Mouse (Mus musculus) embryonic facial prominence, embryonic 12.5 days (tissue): ENCODE measurements around the gene Hps5. TPM values are rescaled to one million over a fixed set of nuclear protein-coding genes. Genes with fewer than 3 reads are reported as not detected.

ENCODE experiments used
- ATAC-seq: fragments of 200-750 bp; cut with Nextera tagmentation; 2 replicates; pipeline ENCODE4 v1.8.0; 2017; ENCODE audit not compliant: insufficient number of reproducible peaks, insufficient read depth, low FRiP score, low TSS enrichment
- H3K27ac ChIP-seq: fragments of 300-500 bp; sonication (generic); 2 replicates; pipeline ENCODE4 v1.5.1; 2016; ENCODE audit warnings: mild to moderate bottlenecking
- H3K27me3 ChIP-seq: fragments of 300-500 bp; sonication (generic); 2 replicates; pipeline ENCODE4 v1.6.1; 2016; ENCODE audit warnings: mild to moderate bottlenecking, moderate library complexity
- H3K36me3 ChIP-seq: fragments of 300-500 bp; sonication (generic); 2 replicates; pipeline ENCODE4 v1.6.1; 2016; ENCODE audit warnings: mild to moderate bottlenecking
- H3K4me1 ChIP-seq: fragments of 300-500 bp; sonication (generic); 2 replicates; pipeline ENCODE4 v1.6.1; 2016
- H3K4me2 ChIP-seq: fragments of 300-500 bp; sonication (generic); replicated peaks from 2 replicates; pipeline ENCODE4 v1.6.1; 2016; ENCODE audit warnings: mild to moderate bottlenecking, moderate library complexity
- H3K4me3 ChIP-seq: fragments of 300-500 bp; sonication (generic); 2 replicates; pipeline ENCODE4 v1.5.1; 2016; ENCODE audit warnings: mild to moderate bottlenecking
- H3K9ac ChIP-seq: fragments of 300-500 bp; sonication (generic); 2 replicates; pipeline ENCODE4 v1.6.1; 2016; ENCODE audit warnings: mild to moderate bottlenecking, moderate library complexity
- H3K9me3 ChIP-seq: fragments of 300-500 bp; sonication (generic); 2 replicates; pipeline ENCODE4 v1.6.1; 2016; ENCODE audit warnings: mild to moderate bottlenecking, moderate library complexity
- WGBS: fragments of 180-500 bp; shearing (Covaris S2); methylation state at CpG from one replicate; pipeline ENCODE4 v1.1.7; 2016; 5-methylcytosine and 5-hydroxymethylcytosine counted together
- polyA plus RNA-seq: library from polyadenylated mRNA; unstranded; fragments of >200 nt; fragmentation: Nextera tagmentation; extraction: Ambion mirVana; gene quantifications from 2 replicates; pipeline ENCODE4 v1.2.1, GENCODE M21; 2016

The Hps5 gene
- polyA plus RNA-seq = 26.9 and 29.5 TPM in 2 replicates

- H3K27me3 ChIP-seq = no peaks in the 10 kb centered on the region
- peak; percentile 97 for ATAC-seq
- H3K9ac ChIP-seq = peak within 1 kb of the TSS; percentile 84
- peak within 1 kb of the TSS; percentile 86 for H3K27ac ChIP-seq
- peak within 1 kb of the TSS; percentile 93 for H3K4me3 ChIP-seq
- H3K36me3 ChIP-seq = peaks cover 7% of the 10 kb centered on the region
- peaks cover 17% of the 10 kb centered on the region for H3K4me1 ChIP-seq
- H3K4me2 ChIP-seq = peak within 1 kb of the TSS; percentile 83
- no peaks in the 10 kb centered on the region for H3K9me3 ChIP-seq
- WGBS = under 1% methylated on average over 75 of the region's 75 CpGs
Observed at GRCm38 (mm10) chr7:46795287-46796205, at the start of gene Hps5, which contains the start of gene Gtf2h1. Gene Hps5 (minus strand): TSS chr7:46796064. Gene Gtf2h1 (plus strand): TSS chr7:46796103.

DNA sequence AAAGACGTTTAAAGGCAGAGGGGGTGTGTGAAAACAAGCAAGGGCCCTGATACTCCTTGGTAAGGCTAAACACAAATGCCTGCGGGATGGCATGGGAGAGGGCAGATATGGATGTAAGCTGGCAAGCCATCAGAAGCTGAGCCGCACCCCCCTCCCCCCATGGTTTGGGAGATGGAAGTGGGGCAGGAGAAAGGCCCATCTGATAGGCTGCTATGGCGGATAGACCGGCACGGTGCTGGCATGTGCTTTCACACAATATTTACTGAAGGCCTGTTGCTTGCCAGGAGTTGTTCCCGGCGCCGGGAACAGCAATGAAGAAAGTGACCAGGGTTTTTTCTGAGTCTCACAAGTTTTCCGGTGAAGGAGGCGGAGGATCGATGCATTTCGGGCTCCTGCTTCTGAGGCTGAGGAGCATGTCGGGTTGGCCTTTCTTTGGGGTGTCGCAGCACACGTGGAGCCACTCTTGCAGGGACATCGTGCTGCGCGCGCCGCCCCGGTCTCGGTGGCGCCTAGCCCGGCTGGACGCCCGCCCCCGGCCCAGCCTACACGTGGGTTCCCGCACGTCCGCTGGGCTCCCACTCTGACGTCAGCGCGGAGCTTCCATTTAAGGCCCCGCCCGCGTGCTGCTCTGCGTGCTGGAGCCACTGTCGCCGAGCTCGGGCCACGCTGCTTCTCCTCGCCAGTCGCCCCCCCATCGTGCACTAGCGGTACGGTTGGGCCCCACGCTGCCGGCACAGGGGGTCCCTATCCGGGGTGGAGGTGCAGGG lies 49.5 kb upstream of the Hps5 start:
- 0 out of 2 replicates have a peak, but pooled peaks cover 6% of the 10 kb centered on the region for H3K27me3 ChIP-seq
- WGBS = under 1% methylated on average over 51 of the region's 51 CpGs
- H3K36me3 ChIP-seq = peaks cover 23% of the 10 kb centered on the region
- peak overlapping the region; percentile 83 for H3K4me3 ChIP-seq
- ATAC-seq = peak; percentile 85
- no peaks in the 10 kb centered on the region for H3K9me3 ChIP-seq
- peak overlapping the region; percentile 96 for H3K27ac ChIP-seq
- H3K4me2 ChIP-seq = peak overlapping the region; percentile 86
- peak overlapping the region; percentile 85 for H3K9ac ChIP-seq
- peaks cover 12% of the 10 kb centered on the region for H3K4me1 ChIP-seq

DNA sequence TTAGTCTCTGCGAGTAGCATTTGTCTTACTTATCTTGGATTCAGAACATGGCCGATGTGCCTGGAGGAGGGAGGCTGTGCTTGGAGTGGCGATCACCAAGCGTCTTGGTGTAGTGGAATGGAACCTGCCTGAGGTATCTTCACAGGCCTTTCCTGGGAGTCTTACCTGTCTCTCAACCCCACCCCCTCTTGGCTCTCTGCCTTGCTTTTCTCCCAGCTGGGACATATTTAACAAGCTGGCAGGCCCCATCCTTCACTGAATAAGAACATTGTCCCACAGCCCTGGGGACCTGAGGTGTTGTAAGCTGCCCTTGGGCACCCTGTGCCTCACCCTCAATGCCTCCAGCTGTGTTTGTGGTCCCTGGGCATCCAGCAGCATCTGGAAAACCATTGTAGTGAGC lies 47.7 kb upstream of the Hps5 start:
- H3K27me3 ChIP-seq = 0 out of 2 replicates have a peak, but pooled peaks cover 6% of the 10 kb centered on the region
- ATAC-seq = no peak
- no peaks in the 10 kb centered on the region for H3K9me3 ChIP-seq
- 86% methylated on average over 4 of the region's 4 CpGs for WGBS
- peaks cover 5% of the 10 kb centered on the region for H3K36me3 ChIP-seq
- no peak overlapping the region for H3K27ac ChIP-seq
- H3K4me1 ChIP-seq = peaks cover 23% of the 10 kb centered on the region
- no peak overlapping the region for H3K4me2 ChIP-seq
- H3K4me3 ChIP-seq = no peak overlapping the region
- no peak overlapping the region for H3K9ac ChIP-seq

GRCm38 (mm10) chr7:46842278-46842677 lies 46.4 kb upstream of the Hps5 start:
- no peak overlapping the region for H3K4me2 ChIP-seq
- no peak overlapping the region for H3K27ac ChIP-seq
- no peak for ATAC-seq
- 0 out of 2 replicates have a peak, but pooled peaks cover 6% of the 10 kb centered on the region for H3K27me3 ChIP-seq
- peaks cover 32% of the 10 kb centered on the region for H3K4me1 ChIP-seq
- whole genome bisulfite sequencing = 24% methylated on average over 5 of the region's 5 CpGs
- no peaks in the 10 kb centered on the region for H3K36me3 ChIP-seq
- H3K4me3 ChIP-seq = no peak overlapping the region
- no peaks in the 10 kb centered on the region for H3K9me3 ChIP-seq
- no peak overlapping the region for H3K9ac ChIP-seq

GRCm38 (mm10) chr7:46840787-46841525 lies 45.1 kb upstream of the Hps5 start, which contains the start of gene Ldha:
Gene Ldha (plus strand): TSS chr7:46841475.
- Histone ChIP-seq H3K4me3 (no peak within 1 kb of the TSS), H3K36me3 (no peaks in the 10 kb centered on the region), H3K27me3 (0 out of 2 replicates have a peak, but pooled peaks cover 6% of the 10 kb centered on the region), H3K9ac (no peak within 1 kb of the TSS), H3K27ac (no peak within 1 kb of the TSS), H3K4me2 (no peak within 1 kb of the TSS), H3K4me1 (peaks cover 26% of the 10 kb centered on the region), H3K9me3 (no peaks in the 10 kb centered on the region)
- 22% methylated on average over 6 of the region's 6 CpGs for WGBS
- ATAC-seq = no peak

DNA sequence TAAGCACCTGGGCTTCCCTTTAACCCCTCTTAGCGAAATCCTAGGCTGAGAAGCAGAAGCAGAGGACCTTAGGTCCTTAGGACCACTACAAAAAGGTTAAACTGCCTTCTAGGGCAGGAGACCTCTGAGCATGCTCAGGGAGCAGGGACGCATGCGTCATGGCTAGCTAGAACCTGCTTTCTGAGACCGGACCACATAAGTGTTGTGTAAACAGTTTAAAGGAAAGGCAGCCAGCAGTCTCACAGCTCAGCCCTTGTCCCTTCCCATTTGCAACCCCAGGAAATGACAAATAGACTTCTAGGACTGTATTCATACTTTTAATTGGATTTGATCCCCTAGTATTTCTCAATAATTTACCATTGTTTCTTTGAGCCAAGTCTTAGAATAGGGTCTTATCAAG lies 44.5 kb upstream of the Hps5 start:
- Histone ChIP-seq H3K4me1 (peaks cover 26% of the 10 kb centered on the region), H3K9me3 (no peaks in the 10 kb centered on the region), H3K27me3 (0 out of 2 replicates have a peak, but pooled peaks cover 6% of the 10 kb centered on the region), H3K4me3 (no peak overlapping the region), H3K4me2 (no peak overlapping the region), H3K27ac (no peak overlapping the region), H3K9ac (no peak overlapping the region), H3K36me3 (no peaks in the 10 kb centered on the region)
- WGBS = 46% methylated on average over 4 of the region's 4 CpGs
- ATAC-seq = no peak

- Histone ChIP-seq H3K9me3 (no peaks in the 10 kb centered on the region), H3K9ac (no peak overlapping the region), H3K27me3 (0 out of 2 replicates have a peak, but pooled peaks cover 6% of the 10 kb centered on the region), H3K36me3 (no peaks in the 10 kb centered on the region), H3K4me2 (no peak overlapping the region), H3K4me1 (peaks cover 26% of the 10 kb centered on the region), H3K27ac (no peak overlapping the region), H3K4me3 (no peak overlapping the region)
- ATAC-seq = no peak
- WGBS = 63% methylated on average over 5 of the region's 5 CpGs
Observed at GRCm38 (mm10) chr7:46839861-46840260, 44.0 kb upstream of the Hps5 start.

- H3K36me3 ChIP-seq = no peaks in the 10 kb centered on the region
- WGBS = 29% methylated on average over 7 of the region's 7 CpGs
- H3K27ac ChIP-seq = no peak overlapping the region
- H3K4me1 ChIP-seq = peaks cover 23% of the 10 kb centered on the region
- no peak for ATAC-seq
- H3K4me2 ChIP-seq = 0 out of 2 replicates have a peak overlapping the region, but pooled peaks have one; percentile 12
- no peak overlapping the region for H3K4me3 ChIP-seq
- H3K9ac ChIP-seq = no peak overlapping the region
- no peaks in the 10 kb centered on the region for H3K9me3 ChIP-seq
- 0 out of 2 replicates have a peak, but pooled peaks cover 6% of the 10 kb centered on the region for H3K27me3 ChIP-seq
Observed at GRCm38 (mm10) chr7:46839446-46839845, 43.6 kb upstream of the Hps5 start.

DNA sequence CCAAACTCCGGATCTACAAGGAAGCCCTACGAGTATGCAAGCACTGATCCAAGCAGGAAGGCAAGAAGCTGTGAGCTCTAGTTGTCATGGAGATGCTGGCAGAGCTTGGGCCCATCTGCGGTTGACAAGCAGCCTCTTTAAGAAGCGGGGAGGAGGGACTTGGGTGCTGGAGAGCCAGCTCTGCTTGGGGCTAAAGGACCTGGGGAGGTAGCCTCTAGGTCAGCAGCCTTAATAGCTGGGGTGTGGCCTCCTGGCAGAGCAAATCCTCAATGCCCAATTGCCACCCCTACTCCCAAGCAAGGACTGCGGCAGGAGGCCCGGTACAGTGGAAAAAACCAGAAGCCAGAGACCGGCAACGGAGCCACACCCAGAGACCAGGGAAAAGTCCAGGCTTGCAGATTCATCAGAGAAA lies 43.0 kb upstream of the Hps5 start:
- Histone ChIP-seq H3K9me3 (no peaks in the 10 kb centered on the region), H3K27me3 (0 out of 2 replicates have a peak, but pooled peaks cover 6% of the 10 kb centered on the region), H3K36me3 (no peaks in the 10 kb centered on the region), H3K4me3 (no peak overlapping the region), H3K27ac (peak overlapping the region; percentile 30; the same call in 1 of the 2 replicates), H3K4me1 (peaks cover 23% of the 10 kb centered on the region), H3K4me2 (peak overlapping the region; percentile 12; the same call in 1 of the 2 replicates), H3K9ac (no peak overlapping the region)
- WGBS = 8% methylated on average over 8 of the region's 8 CpGs
- no peak for ATAC-seq

- no peaks in the 10 kb centered on the region for H3K36me3 ChIP-seq
- ATAC-seq = peak; percentile 45; the same call in 1 of the 2 replicates
- 2% methylated on average over 9 of the region's 9 CpGs for WGBS
- H3K4me2 ChIP-seq = peak overlapping the region; percentile 36; the same call in 1 of the 2 replicates
- H3K9ac ChIP-seq = no peak overlapping the region
- H3K4me3 ChIP-seq = no peak overlapping the region
- H3K4me1 ChIP-seq = peaks cover 23% of the 10 kb centered on the region
- peak overlapping the region; percentile 70; the same call in 1 of the 2 replicates for H3K27ac ChIP-seq
- H3K27me3 ChIP-seq = 0 out of 2 replicates have a peak, but pooled peaks cover 6% of the 10 kb centered on the region
- no peaks in the 10 kb centered on the region for H3K9me3 ChIP-seq
Observed at GRCm38 (mm10) chr7:46838104-46838671, 42.3 kb upstream of the Hps5 start.
